Mouse (Mus musculus): ENCODE measurements at regions not wholly inside any gene's neighbourhood (a gene's known extent, or its start where the extent isn't known, plus 50 kb on each side); places are given as distances from the start of the nearest gene placed in this dataset.

- no peaks in the 10 kb centered on the region for H3K9me3 ChIP-seq (replicated peaks; ENCODE audit: control insufficient read depth, insufficient read depth, low read length, poor library complexity, severe bottlenecking)
- no peaks in the 10 kb centered on the region for H3K27me3 ChIP-seq (ENCODE audit: control insufficient read depth, insufficient read depth, low read length, poor library complexity, severe bottlenecking)
- no peaks in the 10 kb centered on the region for H3K4me1 ChIP-seq (ENCODE audit: control insufficient read depth, insufficient read depth, low read length)
- no peak overlapping the region for H3K4me3 ChIP-seq (ENCODE audit: low read depth, low read length)
- H3K27ac ChIP-seq (ENCODE audit: insufficient read depth, low read length): no peak overlapping the region
- no peaks in the 10 kb centered on the region for H3K36me3 ChIP-seq (ENCODE audit: control insufficient read depth, insufficient read depth, low read length, poor library complexity, severe bottlenecking)
- H3K9ac ChIP-seq (ENCODE audit: low read depth, poor library complexity, severe bottlenecking): no peak overlapping the region
- no peak for TF ChIP-seq POLR2A (IDR thresholded peaks at IDR 0.05; ENCODE audit: insufficient read depth, low read length)
- no peak for TF ChIP-seq CTCF (IDR thresholded peaks at IDR 0.05; ENCODE audit: low read depth, low read length)
- no peak for TF ChIP-seq EP300 (IDR thresholded peaks at IDR 0.05; ENCODE audit: insufficient read depth, low read depth, low read length)
Measured at GRCm38 (mm10) chr4:152719416-152720127, 241.9 kb upstream of the Kcnab2 start.

- Histone ChIP-seq H3K36me3 (ENCODE audit: control insufficient read depth, insufficient read depth, low read length, poor library complexity, severe bottlenecking) (no peaks in the 10 kb centered on the region), H3K9me3 (replicated peaks; ENCODE audit: control insufficient read depth, insufficient read depth, low read length, poor library complexity, severe bottlenecking) (no peaks in the 10 kb centered on the region), H3K4me3 (ENCODE audit: low read depth, low read length) (no peak overlapping the region), H3K27me3 (ENCODE audit: control insufficient read depth, insufficient read depth, low read length, poor library complexity, severe bottlenecking) (no peaks in the 10 kb centered on the region), H3K27ac (ENCODE audit: insufficient read depth, low read length) (no peak overlapping the region), H3K4me1 (ENCODE audit: control insufficient read depth, insufficient read depth, low read length) (no peaks in the 10 kb centered on the region), H3K9ac (ENCODE audit: low read depth, poor library complexity, severe bottlenecking) (no peak overlapping the region)
- no peak for TF ChIP-seq EP300 (IDR thresholded peaks at IDR 0.05; ENCODE audit: insufficient read depth, low read depth, low read length)
Measured at GRCm38 (mm10) chr4:152710339-152710738, 232.7 kb upstream of the Kcnab2 start.

GRCm38 (mm10) chr4:152700217-152700616 is 222.5 kb upstream of the Kcnab2 start:
- Histone ChIP-seq H3K4me1 (ENCODE audit: control insufficient read depth, insufficient read depth, low read length) (no peaks in the 10 kb centered on the region), H3K27ac (ENCODE audit: insufficient read depth, low read length) (no peak overlapping the region), H3K27me3 (ENCODE audit: control insufficient read depth, insufficient read depth, low read length, poor library complexity, severe bottlenecking) (no peaks in the 10 kb centered on the region), H3K9ac (ENCODE audit: low read depth, poor library complexity, severe bottlenecking) (no peak overlapping the region), H3K36me3 (ENCODE audit: control insufficient read depth, insufficient read depth, low read length, poor library complexity, severe bottlenecking) (no peaks in the 10 kb centered on the region), H3K4me3 (ENCODE audit: low read depth, low read length) (no peak overlapping the region), H3K9me3 (replicated peaks; ENCODE audit: control insufficient read depth, insufficient read depth, low read length, poor library complexity, severe bottlenecking) (no peaks in the 10 kb centered on the region)
- TF ChIP-seq CTCF (IDR thresholded peaks at IDR 0.05; ENCODE audit: low read depth, low read length): peak; percentile 63
- TF ChIP-seq EP300 (IDR thresholded peaks at IDR 0.05; ENCODE audit: insufficient read depth, low read depth, low read length): no peak
- no peak for TF ChIP-seq POLR2A (IDR thresholded peaks at IDR 0.05; ENCODE audit: insufficient read depth, low read length)

GRCm38 (mm10) chr4:152697247-152697960 is 219.7 kb upstream of the Kcnab2 start:
- Histone ChIP-seq H3K4me3 (ENCODE audit: low read depth, low read length) (no peak overlapping the region), H3K9ac (ENCODE audit: low read depth, poor library complexity, severe bottlenecking) (no peak overlapping the region), H3K36me3 (ENCODE audit: control insufficient read depth, insufficient read depth, low read length, poor library complexity, severe bottlenecking) (no peaks in the 10 kb centered on the region), H3K27me3 (ENCODE audit: control insufficient read depth, insufficient read depth, low read length, poor library complexity, severe bottlenecking) (no peaks in the 10 kb centered on the region), H3K4me1 (ENCODE audit: control insufficient read depth, insufficient read depth, low read length) (no peaks in the 10 kb centered on the region), H3K9me3 (replicated peaks; ENCODE audit: control insufficient read depth, insufficient read depth, low read length, poor library complexity, severe bottlenecking) (no peaks in the 10 kb centered on the region), H3K27ac (ENCODE audit: insufficient read depth, low read length) (no peak overlapping the region)
- TF ChIP-seq POLR2A (IDR thresholded peaks at IDR 0.05; ENCODE audit: insufficient read depth, low read length) (no peak), CTCF (IDR thresholded peaks at IDR 0.05; ENCODE audit: low read depth, low read length) (no peak)

- H3K9me3 ChIP-seq (replicated peaks; ENCODE audit: control insufficient read depth, insufficient read depth, low read length, poor library complexity, severe bottlenecking): no peaks in the 10 kb centered on the region
- no peak overlapping the region for H3K9ac ChIP-seq (ENCODE audit: low read depth, poor library complexity, severe bottlenecking)
Measured at GRCm38 (mm10) chr4:152691735-152692134, 214.1 kb upstream of the Kcnab2 start.

GRCm38 (mm10) chr4:152691302-152691701 is 213.6 kb upstream of the Kcnab2 start:
- no peak overlapping the region for H3K9ac ChIP-seq (ENCODE audit: low read depth, poor library complexity, severe bottlenecking)
- H3K27me3 ChIP-seq (ENCODE audit: control insufficient read depth, insufficient read depth, low read length, poor library complexity, severe bottlenecking): no peaks in the 10 kb centered on the region
- TF ChIP-seq POLR2A (IDR thresholded peaks at IDR 0.05; ENCODE audit: insufficient read depth, low read length) (no peak), CTCF (IDR thresholded peaks at IDR 0.05; ENCODE audit: low read depth, low read length) (no peak), EP300 (IDR thresholded peaks at IDR 0.05; ENCODE audit: insufficient read depth, low read depth, low read length) (no peak)
- H3K9me3 ChIP-seq (replicated peaks; ENCODE audit: control insufficient read depth, insufficient read depth, low read length, poor library complexity, severe bottlenecking): no peaks in the 10 kb centered on the region
- H3K36me3 ChIP-seq (ENCODE audit: control insufficient read depth, insufficient read depth, low read length, poor library complexity, severe bottlenecking): no peaks in the 10 kb centered on the region
- H3K4me1 ChIP-seq (ENCODE audit: control insufficient read depth, insufficient read depth, low read length): no peaks in the 10 kb centered on the region
- H3K27ac ChIP-seq (ENCODE audit: insufficient read depth, low read length): no peak overlapping the region
- H3K4me3 ChIP-seq (ENCODE audit: low read depth, low read length): no peak overlapping the region

More at GRCm38 (mm10) chr4:152691735-152692134, 214.1 kb upstream of the Kcnab2 start:
- no peak for TF ChIP-seq EP300 (IDR thresholded peaks at IDR 0.05; ENCODE audit: insufficient read depth, low read depth, low read length)
- no peak for TF ChIP-seq CTCF (IDR thresholded peaks at IDR 0.05; ENCODE audit: low read depth, low read length)
- no peaks in the 10 kb centered on the region for H3K4me1 ChIP-seq (ENCODE audit: control insufficient read depth, insufficient read depth, low read length)
- no peak overlapping the region for H3K4me3 ChIP-seq (ENCODE audit: low read depth, low read length)
- H3K36me3 ChIP-seq (ENCODE audit: control insufficient read depth, insufficient read depth, low read length, poor library complexity, severe bottlenecking): no peaks in the 10 kb centered on the region
- H3K27ac ChIP-seq (ENCODE audit: insufficient read depth, low read length): no peak overlapping the region
- no peaks in the 10 kb centered on the region for H3K27me3 ChIP-seq (ENCODE audit: control insufficient read depth, insufficient read depth, low read length, poor library complexity, severe bottlenecking)

Data from ES-Bruce4 (cell line).